Mouse (Mus musculus): ENCODE measurements around the gene Smim11.

Gene Smim11

GRCm38 (mm10) chr16:92300649-92301411 is at the start of gene Smim11:
TSS of gene Smim11 (plus strand) at chr16:92301286.
- DNase-seq (ENCODE audit: low spot score in 2 of 2): peak; percentile 89 to 94

GRCm38 (mm10) chr16:92254316-92254715 is 46.8 kb upstream of the Smim11 start:
- DNase-seq (ENCODE audit: low spot score in 2 of 2): no peak

GRCm38 (mm10) chr16:92267861-92268260 is 33.2 kb upstream of the Smim11 start:
- peak in 1 of 2 experiments; percentile 6 for DNase-seq (ENCODE audit: low spot score in 2 of 2)

- no peak for DNase-seq (ENCODE audit: low spot score in 2 of 2)
Observed at GRCm38 (mm10) chr16:92274516-92274915, 26.6 kb upstream of the Smim11 start.

- peak in 1 of 2 experiments; percentile 71 for DNase-seq (ENCODE audit: low spot score in 2 of 2)
Observed at GRCm38 (mm10) chr16:92275526-92275925, 25.6 kb upstream of the Smim11 start.

GRCm38 (mm10) chr16:92282671-92283070 is 18.4 kb upstream of the Smim11 start:
- DNase-seq (ENCODE audit: low spot score in 2 of 2): no peak

GRCm38 (mm10) chr16:92285068-92285467 is 16.0 kb upstream of the Smim11 start:
- DNase-seq (ENCODE audit: low spot score in 2 of 2): no peak

- DNase-seq (ENCODE audit: low spot score in 2 of 2): peak; percentile 82 to 83
Observed at GRCm38 (mm10) chr16:92286609-92287008, 14.5 kb upstream of the Smim11 start.

- no peak for DNase-seq (ENCODE audit: low spot score in 2 of 2)
Observed at GRCm38 (mm10) chr16:92288778-92289177, 12.3 kb upstream of the Smim11 start.

GRCm38 (mm10) chr16:92290045-92290444 is 11.0 kb upstream of the Smim11 start:
- DNase-seq (ENCODE audit: low spot score in 2 of 2): no peak

GRCm38 (mm10) chr16:92292101-92292500 is 9.0 kb upstream of the Smim11 start, which contains the start of gene Kcne2:
TSS of gene Kcne2 (plus strand) at chr16:92292389.
- no peak for DNase-seq (ENCODE audit: low spot score in 2 of 2)

- no peak for DNase-seq (ENCODE audit: low spot score in 2 of 2)
Observed at GRCm38 (mm10) chr16:92294267-92294970, 6.7 kb upstream of the Smim11 start.

GRCm38 (mm10) chr16:92295328-92295727 is 5.8 kb upstream of the Smim11 start:
- DNase-seq (ENCODE audit: low spot score in 2 of 2): no peak

GRCm38 (mm10) chr16:92301412-92301806 is 323 bp downstream of the Smim11 start:
- DNase-seq (ENCODE audit: low spot score in 2 of 2): peak; percentile 14 to 20

GRCm38 (mm10) chr16:92301989-92302388 is 903 bp downstream of the Smim11 start:
- DNase-seq (ENCODE audit: low spot score in 2 of 2): no peak

- DNase-seq (ENCODE audit: low spot score in 2 of 2): no peak
Observed at GRCm38 (mm10) chr16:92302506-92302905, 1.4 kb downstream of the Smim11 start.

- DNase-seq (ENCODE audit: low spot score in 2 of 2): no peak
Observed at GRCm38 (mm10) chr16:92305519-92305918, 4.4 kb downstream of the Smim11 start.

GRCm38 (mm10) chr16:92307947-92308346 is 6.9 kb downstream of the Smim11 start:
- DNase-seq (ENCODE audit: low spot score in 2 of 2): no peak

GRCm38 (mm10) chr16:92309126-92309525 is 8.0 kb downstream of the Smim11 start:
- DNase-seq (ENCODE audit: low spot score in 2 of 2): no peak

GRCm38 (mm10) chr16:92313953-92314741 is 13.1 kb downstream of the Smim11 start:
- DNase-seq (ENCODE audit: low spot score in 2 of 2): peak in 1 of 2 experiments; percentile 19

- DNase-seq (ENCODE audit: low spot score in 2 of 2): no peak
Observed at GRCm38 (mm10) chr16:92316049-92316738, 15.1 kb downstream of the Smim11 start.

All from urinary bladder, postnatal 36 days (tissue).